Mouse (Mus musculus): ENCODE data around the gene Adcy7.

GRCm38 (mm10) chr8:88299907-88300603 is 27.9 kb downstream of the Adcy7 start:
- TF ChIP-seq POLR2A (IDR thresholded peaks at IDR 0.05; ENCODE audit: extremely low read depth, insufficient read depth, low read length) (no peak), CTCF (IDR thresholded peaks at IDR 0.05; ENCODE audit: low read depth, low read length) (no peak)
